Mouse (Mus musculus) urinary bladder, adult 18-20 months (tissue): Measurements from ENCODE around the gene Slc25a40.

ENCODE experiments used
- DNase-seq, 2 experiments: peaks; one replicate each; pipeline ENCODE4 v3.0.0; 2022; ENCODE audit warnings: low spot score in 2 of 2, mixed read lengths in 2 of 2

The Slc25a40 gene

DNA sequence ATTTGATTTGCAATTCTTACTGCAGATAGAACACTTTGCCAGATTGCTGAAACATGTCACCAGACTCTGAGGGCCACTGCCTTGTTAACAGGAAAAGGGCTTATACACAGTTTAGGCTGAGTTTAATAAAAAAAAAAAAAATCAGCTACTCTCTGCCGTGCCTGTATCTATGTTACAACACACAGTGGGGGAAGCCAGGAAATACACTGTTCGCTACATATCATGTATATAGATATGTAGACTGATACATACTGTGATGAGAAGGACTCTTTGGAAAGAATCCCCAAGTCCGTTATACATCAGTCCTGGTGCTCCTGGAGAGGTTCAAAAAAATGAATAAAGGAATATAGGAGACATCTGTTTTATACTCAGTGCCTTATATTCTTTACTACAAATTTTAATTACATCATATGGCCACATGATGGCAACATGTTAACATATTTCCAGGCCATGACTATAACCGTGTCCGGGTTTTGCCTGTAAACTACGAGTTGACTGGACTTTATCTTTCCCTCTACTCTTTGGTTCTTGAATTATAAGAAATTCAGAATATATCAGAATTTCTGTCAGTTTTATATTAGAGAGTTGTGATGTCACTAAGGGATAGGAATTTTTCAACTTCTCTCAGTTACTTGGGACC is 66.9 kb downstream of the Slc25a40 start:
- no peak for DNase-seq

DNA sequence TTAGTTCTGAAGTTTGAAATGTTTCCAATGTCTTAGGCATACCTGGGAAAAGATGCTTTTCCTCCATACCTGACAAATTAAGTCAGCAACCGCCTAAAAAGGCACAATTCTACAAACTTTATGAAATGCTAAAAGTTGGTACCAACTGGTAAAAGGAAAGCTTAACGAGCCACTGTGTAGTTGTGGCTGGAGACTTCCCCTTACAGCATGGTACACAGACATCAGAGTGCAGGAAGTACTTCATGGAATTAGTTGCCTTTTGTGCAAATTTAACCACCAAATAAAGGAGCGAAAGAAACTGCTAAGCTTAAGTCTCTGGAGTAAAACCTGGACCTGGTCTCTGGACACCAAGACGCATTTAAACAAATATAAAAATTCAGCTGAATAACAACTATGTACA is 69.1 kb downstream of the Slc25a40 start:
- DNase-seq: no peak
